Mouse (Mus musculus): Measurements from ENCODE around the gene Tent5d.

Tent5d gene

DNA sequence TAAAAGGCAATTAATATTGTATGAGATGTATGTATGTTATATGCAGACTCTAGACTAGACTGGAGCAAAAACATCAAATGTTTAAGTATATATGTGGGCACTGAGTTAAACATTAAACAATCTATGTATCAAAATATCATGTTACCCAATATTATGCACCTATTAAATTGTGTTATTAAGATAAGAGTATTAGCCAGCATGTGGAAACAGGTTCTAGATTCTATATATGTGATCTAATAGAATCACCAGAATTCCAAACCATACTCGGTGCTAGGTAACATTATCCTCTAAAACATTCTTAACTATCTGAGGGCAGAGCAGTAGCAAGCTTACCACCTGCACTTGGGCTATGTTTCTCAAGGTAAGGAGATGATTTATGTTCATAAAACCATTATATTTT is at the start of gene Tent5d:
Tent5d (plus strand) TSS at position 301 of the 400 bp plus-strand sequence.
- DNase-seq (ENCODE audit: low read depth) = no peak

DNA sequence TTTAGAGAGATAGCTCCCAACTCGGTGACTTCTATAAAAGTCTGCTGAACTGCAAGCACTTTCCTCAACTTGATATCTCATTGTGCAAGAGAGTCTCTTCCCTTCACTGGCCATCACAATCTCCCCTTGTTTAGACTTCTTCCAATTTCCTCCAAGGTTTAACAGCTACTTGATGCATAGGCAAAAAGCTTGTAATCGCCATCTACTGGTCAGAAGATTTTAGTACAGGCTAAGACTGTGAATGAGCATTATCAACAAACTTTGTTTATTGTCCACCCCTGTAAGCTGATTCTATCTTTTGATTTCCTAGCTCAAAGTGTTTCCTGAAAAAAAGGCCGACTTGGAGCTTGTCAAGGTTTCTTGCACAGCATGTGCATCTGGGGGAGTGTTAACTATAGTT is 24.5 kb upstream of the Tent5d start:
- DNase-seq (ENCODE audit: low read depth) = no peak

DNA sequence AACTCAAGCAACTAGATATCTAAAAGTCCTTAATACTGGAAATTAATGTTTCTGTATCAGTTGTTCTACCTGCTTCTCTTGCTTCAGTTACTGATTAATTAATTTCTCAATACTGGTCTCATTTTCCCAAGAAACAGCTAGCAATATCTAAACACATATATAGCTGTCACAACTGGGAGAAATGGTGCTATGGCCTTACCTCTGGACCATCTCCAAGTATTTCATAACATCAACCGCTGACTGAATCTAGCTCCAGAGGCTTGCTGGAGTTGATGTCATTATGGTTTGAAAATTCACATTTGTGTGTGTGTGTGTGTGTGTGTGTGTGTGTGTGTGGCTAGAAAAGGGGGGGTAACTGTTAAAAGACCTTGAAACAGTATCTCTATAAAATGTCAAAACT is 2.3 kb upstream of the Tent5d start:
- no peak for DNase-seq (ENCODE audit: low read depth)

DNA sequence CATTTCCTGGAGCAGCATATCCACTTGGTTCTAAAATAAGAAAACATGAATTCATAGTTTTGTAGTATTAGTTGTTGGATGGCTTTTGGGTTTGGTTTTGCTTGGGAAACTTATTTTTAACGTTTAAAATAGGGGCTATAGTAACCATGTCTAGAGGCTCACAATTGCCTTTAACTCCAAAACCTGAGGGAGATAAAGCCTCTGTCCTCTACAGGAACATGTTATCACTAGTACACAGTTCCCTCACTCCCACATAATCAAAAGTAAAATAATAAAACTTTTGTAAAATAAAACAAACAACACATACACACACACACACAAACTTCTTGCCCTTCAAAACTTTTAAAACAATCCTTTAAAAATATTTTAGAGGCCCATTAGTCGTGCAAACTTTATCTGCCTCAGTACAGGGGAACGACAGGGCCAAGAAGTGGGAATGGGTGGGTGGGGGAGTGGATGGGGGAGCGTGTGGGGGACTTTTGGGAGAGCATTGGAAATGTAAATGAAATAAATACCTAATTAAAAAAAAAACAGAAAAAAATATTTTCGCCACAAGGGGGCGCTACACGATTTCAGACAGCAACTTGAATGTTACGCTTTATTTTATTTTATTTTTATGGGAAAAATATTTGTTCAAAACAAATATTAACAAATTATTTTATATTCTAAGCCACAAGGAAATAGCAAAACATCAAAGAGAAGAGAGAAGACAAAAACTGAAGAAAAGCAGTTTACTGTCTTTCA is 1.5 kb upstream of the Tent5d start:
- no peak for DNase-seq (ENCODE audit: low read depth)

DNA sequence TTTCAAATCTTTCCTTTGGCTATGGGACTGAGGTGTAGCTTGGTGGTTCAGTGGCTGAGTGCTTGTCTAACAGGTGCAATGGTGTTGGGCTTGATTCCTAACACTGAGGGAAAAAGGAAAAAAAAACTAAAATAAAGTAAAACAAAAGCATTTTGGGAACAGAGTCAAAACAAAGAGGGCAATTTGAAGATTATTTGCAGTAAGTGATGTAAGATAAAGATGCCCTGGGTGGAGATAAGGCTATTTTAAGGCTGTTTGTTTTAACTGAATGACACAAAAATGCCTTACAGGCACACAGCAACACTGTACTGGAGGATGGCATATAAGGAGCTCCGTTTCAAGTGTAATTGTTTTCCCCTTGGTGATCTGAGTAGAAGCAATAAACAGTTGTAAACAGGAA is 3.4 kb downstream of the Tent5d start:
- no peak for DNase-seq (ENCODE audit: low read depth)

DNA sequence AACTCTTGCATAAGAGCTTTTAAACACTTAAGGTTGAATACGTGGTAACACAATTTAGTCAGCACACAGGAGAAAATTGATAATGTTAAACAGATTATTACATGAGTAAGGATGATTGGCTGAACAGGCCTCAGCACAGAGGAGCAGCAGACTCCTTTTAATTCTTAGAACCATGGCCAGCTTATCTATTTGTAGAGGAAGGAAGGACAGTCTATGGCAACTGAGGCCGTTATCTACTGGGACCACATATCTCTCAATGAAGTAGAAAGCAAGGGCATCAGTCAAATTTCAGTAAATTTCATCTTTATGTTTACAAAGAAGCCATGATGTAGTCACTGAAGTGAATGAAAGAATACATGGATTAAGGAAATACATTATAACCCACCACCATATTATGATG is 4.5 kb downstream of the Tent5d start:
- no peak for DNase-seq (ENCODE audit: low read depth)

DNA sequence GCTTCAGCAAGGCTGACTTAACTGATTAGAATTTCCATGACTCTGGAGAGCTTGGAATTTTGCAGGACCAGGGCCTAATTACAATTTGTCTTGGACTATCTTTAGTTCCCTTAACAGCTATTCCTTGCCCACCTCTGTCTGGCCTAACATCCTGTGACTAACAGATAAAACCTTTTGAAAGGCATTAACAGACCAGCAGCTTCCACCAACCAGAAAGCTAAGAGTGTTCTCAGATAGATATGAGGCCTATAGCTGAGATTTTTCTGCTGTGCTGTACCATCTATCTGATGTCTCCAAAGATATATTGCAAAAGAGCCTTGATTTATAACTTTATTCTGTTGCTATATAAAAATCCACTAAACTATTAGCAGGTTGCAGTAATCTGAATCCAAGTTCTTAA is 19.7 kb downstream of the Tent5d start:
- no peak for DNase-seq (ENCODE audit: low read depth)

DNA sequence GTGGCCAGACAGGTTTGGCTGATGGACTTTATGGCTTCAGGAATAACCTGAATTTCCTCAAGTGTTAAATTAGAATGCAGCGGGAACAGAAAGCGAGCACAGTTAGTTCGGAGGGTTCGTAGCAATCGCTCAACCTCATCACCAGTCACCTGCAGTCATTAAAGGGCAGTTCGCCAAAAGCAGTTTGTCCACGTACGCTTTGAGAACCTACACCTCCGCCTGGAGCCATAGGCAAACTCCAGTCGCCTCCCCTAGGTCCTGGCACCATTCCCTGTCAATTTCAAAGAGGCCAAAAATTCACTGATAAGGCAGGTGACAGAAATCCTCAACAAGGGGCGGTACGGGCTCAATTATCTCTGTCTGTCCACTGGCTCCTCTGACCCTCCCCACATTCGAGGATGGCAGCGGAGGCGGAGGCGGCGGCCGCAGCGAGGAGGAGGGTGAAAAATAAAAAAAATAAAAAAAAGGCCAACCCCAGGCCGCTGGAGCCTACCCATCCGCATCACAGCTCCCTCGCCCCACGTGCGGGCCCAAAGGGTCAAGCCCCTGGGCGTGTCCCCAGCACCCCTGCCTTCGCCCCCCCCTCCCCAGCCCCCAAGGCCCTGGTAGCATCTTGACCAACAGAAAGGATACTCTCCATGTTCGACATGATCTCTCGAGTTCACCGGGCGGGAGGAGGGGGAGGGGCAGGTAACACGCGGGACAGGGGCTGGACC is 23.3 kb downstream of the Tent5d start:
- no peak for DNase-seq (ENCODE audit: low read depth)

DNA sequence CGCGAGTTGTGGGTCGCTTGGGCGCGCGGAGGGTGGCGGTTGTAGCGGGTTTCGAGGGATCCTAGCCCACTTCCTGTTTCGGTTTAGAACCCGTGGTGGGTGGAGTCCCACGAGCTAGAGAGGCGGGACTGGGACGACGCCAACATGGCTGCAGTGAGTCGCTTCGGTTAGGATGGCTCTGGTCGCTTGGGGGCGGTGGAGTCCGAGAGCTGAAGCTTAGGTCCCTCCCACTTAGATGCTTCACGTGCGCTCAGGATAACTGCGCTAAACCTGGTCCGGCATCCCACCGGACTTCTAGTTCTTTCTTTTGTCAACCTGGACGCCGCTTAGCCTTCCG is 23.8 kb downstream of the Tent5d start, which contains the start of gene 2610002M06Rik:
2610002M06Rik (minus strand) TSS at position 117 of the 337 bp plus-strand sequence.
- DNase-seq (ENCODE audit: low read depth) = peak; percentile 73

DNA sequence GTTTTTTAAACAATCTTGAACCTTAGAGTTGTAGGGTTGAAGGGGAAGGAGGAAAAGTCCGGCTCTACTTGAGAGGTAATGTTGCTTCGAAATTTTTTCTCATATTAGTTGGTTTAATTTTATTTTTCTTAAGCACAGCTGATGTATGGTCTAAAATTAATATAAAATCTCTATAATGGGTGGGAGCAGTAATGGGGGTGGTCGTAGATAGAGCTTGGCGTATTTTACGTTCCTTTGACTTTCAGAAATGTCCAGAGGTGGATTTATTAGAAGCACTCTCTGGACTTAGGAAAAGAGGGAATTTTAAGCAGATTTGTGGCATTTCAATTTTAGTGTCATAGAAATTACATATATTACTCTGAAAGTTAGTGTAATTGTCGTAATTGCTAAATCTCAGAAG is 24.3 kb downstream of the Tent5d start:
- DNase-seq (ENCODE audit: low read depth) = no peak

DNA sequence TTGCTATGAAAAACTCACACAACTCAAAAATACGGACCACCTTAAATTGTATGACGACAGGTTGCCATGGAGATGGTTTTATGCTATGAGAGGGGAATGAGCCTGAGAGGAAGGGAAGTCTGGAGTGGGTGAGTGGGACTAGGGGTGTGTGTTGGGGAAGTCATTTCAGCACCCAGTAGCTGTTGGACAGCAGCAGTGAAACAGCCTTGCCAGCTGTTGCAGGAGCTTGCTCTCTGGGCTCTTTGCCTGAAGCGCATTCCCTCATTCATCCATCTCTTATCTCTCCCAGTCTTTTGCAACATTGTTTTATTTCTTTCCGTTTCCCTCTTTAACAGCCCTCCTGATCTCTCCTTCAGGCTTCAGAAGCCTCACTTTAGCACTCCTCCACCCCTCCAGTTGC is 65.8 kb downstream of the Tent5d start:
- no peak for DNase-seq (ENCODE audit: low read depth)

Data from c-Kit-positive CD71-positive TER-119-negative erythroid progenitor cells, embryonic 14.5 days (primary cell).